Mouse (Mus musculus): ENCODE results near the gene Psmc1. TPM values are rescaled to one million over a fixed set of nuclear protein-coding genes. Genes with fewer than 3 reads are reported as not detected.

Gene Psmc1
- total and polyA plus RNA-seq, 2 experiments from 2014 or later, result 89.0 to 275 TPM

DNA sequence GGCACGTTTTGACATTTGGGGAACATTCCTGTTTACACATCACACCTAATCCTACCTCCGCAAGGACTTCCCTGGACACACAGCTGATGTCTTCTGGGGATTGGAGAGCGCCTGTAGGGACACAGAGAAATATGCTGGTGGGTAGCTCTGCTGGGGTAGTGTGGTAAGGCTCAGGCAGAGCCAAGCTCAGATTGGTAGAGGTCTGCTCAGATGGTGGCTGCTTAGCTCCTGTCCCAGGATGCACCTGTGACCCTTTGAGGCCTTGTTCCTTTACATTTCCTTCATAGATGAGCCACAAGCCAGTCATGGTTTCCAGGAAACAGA, 9.3 kb upstream of the Psmc1 start:
- ATAC-seq (no peak), DNase-seq (ENCODE audit: low spot score) (no peak)
- no peak overlapping the region for H3K27ac ChIP-seq
- H3K4me2 ChIP-seq (ENCODE audit: low read depth, low read length), result no peak overlapping the region
- H3K9me3 ChIP-seq (ENCODE audit: low read length), result no peaks in the 10 kb centered on the region
- no peaks in the 10 kb centered on the region for H3K4me1 ChIP-seq (ENCODE audit: insufficient read depth, low read length)
- 50% methylated on average over 3 of the region's 3 CpGs for WGBS
- no peak overlapping the region for H3K4me3 ChIP-seq (ENCODE audit: low read length)
- H3K9ac ChIP-seq (replicated peaks; ENCODE audit: low read length), result no peak overlapping the region
- H3K27me3 ChIP-seq (ENCODE audit: insufficient read depth, low read length), result no peaks in the 10 kb centered on the region
- TF ChIP-seq CTCF (IDR thresholded peaks at IDR 0.05; ENCODE audit: low read depth), result no peak
- no peaks in the 10 kb centered on the region for H3K36me3 ChIP-seq (ENCODE audit: insufficient read depth, low read length)

GRCm38 (mm10) chr12:100101651-100102050, 8.3 kb upstream of the Psmc1 start:
- DNase-seq (ENCODE audit: low spot score), result no peak
- no peak for TF ChIP-seq CTCF (IDR thresholded peaks at IDR 0.05; ENCODE audit: low read depth)
- ATAC-seq, result no peak
- Histone ChIP-seq H3K4me3 (ENCODE audit: low read length) (no peak overlapping the region), H3K27ac (no peak overlapping the region), H3K4me2 (ENCODE audit: low read depth, low read length) (no peak overlapping the region), H3K27me3 (ENCODE audit: insufficient read depth, low read length) (no peaks in the 10 kb centered on the region), H3K4me1 (ENCODE audit: insufficient read depth, low read length) (no peaks in the 10 kb centered on the region), H3K9ac (replicated peaks; ENCODE audit: low read length) (no peak overlapping the region), H3K9me3 (ENCODE audit: low read length) (no peaks in the 10 kb centered on the region), H3K36me3 (ENCODE audit: insufficient read depth, low read length) (no peaks in the 10 kb centered on the region)
- 67% methylated on average over 3 of the region's 3 CpGs for WGBS

GRCm38 (mm10) chr12:100104530-100104929, 5.4 kb upstream of the Psmc1 start:
- ATAC-seq (no peak), DNase-seq (ENCODE audit: low spot score) (no peak)
- Histone ChIP-seq H3K27me3 (ENCODE audit: insufficient read depth, low read length) (no peaks in the 10 kb centered on the region), H3K9me3 (ENCODE audit: low read length) (no peaks in the 10 kb centered on the region), H3K4me3 (ENCODE audit: low read length) (no peak overlapping the region), H3K36me3 (ENCODE audit: insufficient read depth, low read length) (no peaks in the 10 kb centered on the region), H3K4me1 (ENCODE audit: insufficient read depth, low read length) (no peaks in the 10 kb centered on the region), H3K4me2 (ENCODE audit: low read depth, low read length) (no peak overlapping the region), H3K9ac (replicated peaks; ENCODE audit: low read length) (no peak overlapping the region), H3K27ac (no peak overlapping the region)
- WGBS, result 87% methylated on average over 5 of the region's 5 CpGs
- TF ChIP-seq CTCF (IDR thresholded peaks at IDR 0.05; ENCODE audit: low read depth), result no peak

GRCm38 (mm10) chr12:100106275-100106895, 3.6 kb upstream of the Psmc1 start:
- no peaks in the 10 kb centered on the region for H3K36me3 ChIP-seq (ENCODE audit: insufficient read depth, low read length)
- ATAC-seq, result no peak; the same call in 1 of the 2 replicates
- no peak overlapping the region for H3K27ac ChIP-seq
- H3K9ac ChIP-seq (replicated peaks; ENCODE audit: low read length), result no peak overlapping the region
- peak; percentile 93 for DNase-seq (ENCODE audit: low spot score)
- TF ChIP-seq CTCF (IDR thresholded peaks at IDR 0.05; ENCODE audit: low read depth), result peak; percentile 89
- peaks cover 7% of the 10 kb centered on the region for H3K4me1 ChIP-seq (ENCODE audit: insufficient read depth, low read length)
- H3K27me3 ChIP-seq (ENCODE audit: insufficient read depth, low read length), result no peaks in the 10 kb centered on the region
- H3K4me3 ChIP-seq (ENCODE audit: low read length), result no peak overlapping the region
- 15% methylated on average over 16 of the region's 20 CpGs for WGBS
- H3K4me2 ChIP-seq (ENCODE audit: low read depth, low read length), result no peak overlapping the region
- H3K9me3 ChIP-seq (ENCODE audit: low read length), result no peaks in the 10 kb centered on the region

DNA sequence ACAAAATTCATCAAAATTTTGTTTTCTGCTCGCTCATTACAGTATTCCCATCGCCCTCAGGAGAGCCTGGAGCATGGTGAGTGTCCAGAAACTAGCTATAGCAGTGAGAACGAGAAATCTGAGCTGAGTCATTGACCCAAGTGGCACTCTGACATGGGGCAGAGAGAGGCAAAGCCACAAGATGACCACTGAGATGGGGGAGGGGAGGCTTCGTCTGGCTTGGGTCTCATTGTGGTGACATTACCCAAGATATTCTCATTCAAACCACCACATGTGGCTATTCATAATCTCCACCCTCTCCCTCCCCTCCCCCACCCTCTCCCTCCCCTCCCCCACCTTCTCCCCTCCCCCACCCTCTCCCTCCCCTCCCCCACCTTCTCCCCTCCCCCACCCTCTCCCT, 2.5 kb upstream of the Psmc1 start:
- DNase-seq (ENCODE audit: low spot score), result no peak
- Histone ChIP-seq H3K36me3 (ENCODE audit: insufficient read depth, low read length) (no peaks in the 10 kb centered on the region), H3K27ac (no peak overlapping the region), H3K27me3 (ENCODE audit: insufficient read depth, low read length) (no peaks in the 10 kb centered on the region), H3K4me3 (ENCODE audit: low read length) (no peak overlapping the region), H3K9ac (replicated peaks; ENCODE audit: low read length) (no peak overlapping the region), H3K4me2 (ENCODE audit: low read depth, low read length) (no peak overlapping the region), H3K9me3 (ENCODE audit: low read length) (no peaks in the 10 kb centered on the region), H3K4me1 (ENCODE audit: insufficient read depth, low read length) (peaks cover 10% of the 10 kb centered on the region)
- 57% methylated on average over 4 of the region's 4 CpGs for WGBS
- no peak for TF ChIP-seq CTCF (IDR thresholded peaks at IDR 0.05; ENCODE audit: low read depth)
- ATAC-seq, result no peak

DNA sequence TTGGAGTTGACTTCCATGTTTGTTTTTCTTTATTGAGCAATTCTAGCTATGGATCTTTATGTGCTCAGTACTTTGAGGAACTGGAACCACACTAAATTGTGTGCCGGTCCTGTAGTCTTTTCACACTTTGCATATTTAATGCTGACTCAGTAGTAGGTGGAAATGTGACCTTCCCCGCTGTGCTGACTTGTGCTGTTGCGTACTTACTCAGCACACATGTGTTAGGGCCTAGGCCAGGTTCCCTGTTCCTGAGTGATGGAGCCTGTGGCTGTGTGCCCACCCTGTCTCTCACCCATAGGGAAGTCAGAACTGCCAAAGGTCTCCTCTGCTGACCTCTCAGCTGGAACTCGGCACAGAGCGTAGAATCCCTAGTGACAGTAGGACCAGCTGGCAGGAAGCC, 6.0 kb downstream of the Psmc1 start:
- DNase-seq (ENCODE audit: low spot score), result no peak
- peaks cover 72% of the 10 kb centered on the region for H3K36me3 ChIP-seq (ENCODE audit: insufficient read depth, low read length)
- ATAC-seq, result no peak
- no peak overlapping the region for H3K9ac ChIP-seq (replicated peaks; ENCODE audit: low read length)
- H3K4me2 ChIP-seq (ENCODE audit: low read depth, low read length), result no peak overlapping the region
- no peak overlapping the region for H3K4me3 ChIP-seq (ENCODE audit: low read length)
- no peaks in the 10 kb centered on the region for H3K9me3 ChIP-seq (ENCODE audit: low read length)
- H3K4me1 ChIP-seq (ENCODE audit: insufficient read depth, low read length), result peaks cover 6% of the 10 kb centered on the region
- H3K27me3 ChIP-seq (ENCODE audit: insufficient read depth, low read length), result no peaks in the 10 kb centered on the region
- no peak overlapping the region for H3K27ac ChIP-seq
- TF ChIP-seq CTCF (IDR thresholded peaks at IDR 0.05; ENCODE audit: low read depth), result no peak
- 88% methylated on average over 5 of the region's 5 CpGs for WGBS

DNA sequence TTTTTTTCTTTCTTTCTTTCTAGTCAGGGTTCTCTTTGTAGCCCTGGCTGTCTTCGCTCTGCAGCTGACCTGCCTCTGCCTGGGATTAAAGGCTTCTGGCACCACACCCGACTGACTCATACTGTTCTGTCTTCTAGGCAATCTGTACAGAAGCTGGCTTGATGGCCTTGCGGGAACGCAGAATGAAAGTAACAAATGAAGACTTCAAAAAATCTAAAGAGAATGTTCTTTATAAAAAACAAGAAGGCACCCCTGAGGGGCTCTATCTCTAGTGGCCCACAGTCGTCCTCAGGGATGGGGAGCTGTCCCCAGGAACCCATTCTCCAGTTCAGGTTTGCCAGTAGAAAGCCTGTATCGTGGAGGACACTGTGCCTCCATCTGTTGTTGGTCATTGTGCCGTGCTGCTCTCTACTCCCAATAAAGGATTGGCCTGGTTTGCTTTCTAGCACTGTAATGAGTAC, 13.0 kb downstream of the Psmc1 start:
- Histone ChIP-seq H3K4me3 (ENCODE audit: low read length) (no peak overlapping the region), H3K27ac (no peak overlapping the region), H3K9me3 (ENCODE audit: low read length) (no peaks in the 10 kb centered on the region), H3K36me3 (ENCODE audit: insufficient read depth, low read length) (peaks cover 75% of the 10 kb centered on the region), H3K4me1 (ENCODE audit: insufficient read depth, low read length) (no peaks in the 10 kb centered on the region), H3K4me2 (ENCODE audit: low read depth, low read length) (no peak overlapping the region), H3K9ac (replicated peaks; ENCODE audit: low read length) (no peak overlapping the region), H3K27me3 (ENCODE audit: insufficient read depth, low read length) (no peaks in the 10 kb centered on the region)
- no peak for TF ChIP-seq CTCF (IDR thresholded peaks at IDR 0.05; ENCODE audit: low read depth)
- no peak for ATAC-seq
- no peak for DNase-seq (ENCODE audit: low spot score)
- WGBS, result 66% methylated on average over 7 of the region's 7 CpGs

Measured in hindbrain, postnatal 0 days (tissue).